Mouse (Mus musculus) CH12.LX (cell line): Measurements from ENCODE around the gene Smad6. TPM values are rescaled to one million over a fixed set of nuclear protein-coding genes. Genes with fewer than 3 reads are reported as not detected.

Experiments
- DNase-seq: peaks from one replicate; pipeline ENCODE4 v3.0.0-alpha.2; 2013; ENCODE audit errors: extremely low read depth
- H3K27ac ChIP-seq: 2 replicates; pipeline ENCODE4 v1.5.1; 2012; ENCODE audit warnings: low read depth, mild to moderate bottlenecking, control low read depth, moderate library complexity; ENCODE audit not compliant: insufficient read depth
- H3K27me3 ChIP-seq: replicated peaks from 2 replicates; pipeline ENCODE3; 2012; ENCODE audit warnings: inconsistent platforms
- H3K36me3 ChIP-seq, 2 experiments: replicated peaks in 1 of 2; 2 replicates each; pipeline versions ENCODE3 to v1.6.1; 2012; ENCODE audit warnings: inconsistent platforms in 1 of 2, low read length in 1 of 2, mild to moderate bottlenecking in 1 of 2, mixed read lengths in 1 of 2, moderate library complexity in 1 of 2; ENCODE audit not compliant: control insufficient read depth in 1 of 2, insufficient read depth in 1 of 2
- H3K4me1 ChIP-seq, 2 experiments: 2 replicates each; pipeline ENCODE4 v1.6.1; 2012; ENCODE audit warnings: inconsistent platforms in 1 of 2, moderate library complexity in 1 of 2; ENCODE audit not compliant: insufficient read depth in 2 of 2, control insufficient read depth in 1 of 2
- H3K4me2 ChIP-seq: 2 replicates; pipeline ENCODE4 v1.6.1; 2012; ENCODE audit warnings: low read depth, mild to moderate bottlenecking, control low read depth; ENCODE audit not compliant: poor library complexity, insufficient read depth, severe bottlenecking
- H3K4me3 ChIP-seq, 3 experiments: fragments of 150-350 bp in 1 of 3; sonication (generic) in 1 of 3; replicated peaks in 1 of 3; 2 replicates each; pipeline versions ENCODE3 to v1.5.1; 2011 to 2012; ENCODE audit warnings: low read depth in 2 of 3, low read length in 2 of 3, mild to moderate bottlenecking in 2 of 3, moderate library complexity in 2 of 3, control low read depth in 1 of 3, improper control_type of control experiment in 1 of 3, inconsistent platforms in 1 of 3, mixed read lengths in 1 of 3; ENCODE audit not compliant: poor library complexity in 1 of 3
- H3K79me2 ChIP-seq: replicated peaks from 2 replicates; pipeline ENCODE4 v1.6.1; 2012; ENCODE audit warnings: mild to moderate bottlenecking, moderate library complexity; ENCODE audit not compliant: control insufficient read depth, poor library complexity, insufficient read depth, severe bottlenecking; ENCODE audit errors: extremely low read depth
- H3K9ac ChIP-seq: 2 replicates; pipeline ENCODE4 v1.6.1; 2012; ENCODE audit warnings: low read depth, mild to moderate bottlenecking, control low read depth, moderate library complexity; ENCODE audit not compliant: insufficient read depth
- H3K9me3 ChIP-seq: replicated peaks from 2 replicates; pipeline ENCODE3; 2012; ENCODE audit warnings: low read length, inconsistent platforms, mixed read lengths
- CTCF ChIP-seq, 2 experiments: IDR thresholded peaks in 1 of 2; conservative IDR thresholded peaks in 1 of 2; 2 replicates each; pipeline ENCODE4 v1.5.1; 2011 to 2012; ENCODE audit warnings: low read depth in 2 of 2, low read length in 2 of 2, improper control_type of control experiment in 1 of 2, inconsistent platforms in 1 of 2, mild to moderate bottlenecking in 1 of 2, moderate library complexity in 1 of 2
- E2F4 ChIP-seq: IDR thresholded peaks from 2 replicates; pipeline ENCODE4 v1.6.1; 2011; ENCODE audit warnings: low read depth, low read length, improper control_type of control experiment; ENCODE audit not compliant: insufficient replicate concordance
- GABPA ChIP-seq: IDR thresholded peaks from 2 replicates; pipeline ENCODE4 v1.6.1; 2012; ENCODE audit warnings: low read depth, low read length, improper control_type of control experiment, inconsistent platforms; ENCODE audit not compliant: insufficient replicate concordance
- HCFC1 ChIP-seq: IDR thresholded peaks from 2 replicates; pipeline ENCODE4 v1.6.1; 2012; ENCODE audit warnings: low read depth, mild to moderate bottlenecking, inconsistent platforms, low read length, improper control_type of control experiment
- IRF4 ChIP-seq: IDR thresholded peaks from 2 replicates; pipeline ENCODE4 v1.6.1; 2014; ENCODE audit warnings: low read depth, mild to moderate bottlenecking, inconsistent platforms, low read length, improper control_type of control experiment
- JUN ChIP-seq: IDR thresholded peaks from 2 replicates; pipeline ENCODE4 v1.6.1; 2011; ENCODE audit warnings: low read depth, mild to moderate bottlenecking, low read length, improper control_type of control experiment, moderate library complexity; ENCODE audit not compliant: insufficient read depth
- KAT2A ChIP-seq: IDR thresholded peaks from 2 replicates; pipeline ENCODE4 v1.6.1; 2012; ENCODE audit warnings: low read length, improper control_type of control experiment, inconsistent platforms; ENCODE audit not compliant: insufficient replicate concordance
- MAX ChIP-seq: IDR thresholded peaks from 2 replicates; pipeline ENCODE4 v1.6.1; 2011; ENCODE audit warnings: low read length, improper control_type of control experiment
- MAZ ChIP-seq: IDR thresholded peaks from 2 replicates; pipeline ENCODE4 v1.6.1; 2012; ENCODE audit warnings: low read depth, mild to moderate bottlenecking, inconsistent platforms, low read length, improper control_type of control experiment, moderate library complexity
- MXI1 ChIP-seq: IDR thresholded peaks from 2 replicates; pipeline ENCODE4 v1.6.1; 2011; ENCODE audit warnings: mild to moderate bottlenecking, low read depth, low read length, improper control_type of control experiment
- NELFE ChIP-seq: IDR thresholded peaks from 2 replicates; pipeline ENCODE4 v1.6.1; 2011; ENCODE audit warnings: low read depth, low read length, improper control_type of control experiment
- NRF1 ChIP-seq: IDR thresholded peaks from 2 replicates; pipeline ENCODE4 v1.6.1; 2014; ENCODE audit warnings: low read depth, mild to moderate bottlenecking, inconsistent platforms, low read length, improper control_type of control experiment, moderate library complexity
- POLR2A ChIP-seq: IDR thresholded peaks from 2 replicates; pipeline ENCODE4 v1.6.1; 2011; ENCODE audit warnings: low read depth, mild to moderate bottlenecking, improper control_type of control experiment, low read length
- POLR2AphosphoS2 ChIP-seq: IDR thresholded peaks from 2 replicates; pipeline ENCODE4 v1.6.1; 2011; ENCODE audit warnings: low read depth, low read length, improper control_type of control experiment
- RAD21 ChIP-seq: IDR thresholded peaks from 2 replicates; pipeline ENCODE4 v1.6.1; 2011; ENCODE audit warnings: low read depth, mild to moderate bottlenecking, low read length, improper control_type of control experiment, moderate library complexity
- RCOR1 ChIP-seq: conservative IDR thresholded peaks from 2 replicates; pipeline ENCODE4 v1.6.1; 2012; ENCODE audit warnings: low read depth, mild to moderate bottlenecking, inconsistent platforms, low read length, improper control_type of control experiment
- SIN3A ChIP-seq: IDR thresholded peaks from 2 replicates; pipeline ENCODE4 v1.6.1; 2012; ENCODE audit warnings: low read length, improper control_type of control experiment, inconsistent platforms
- SMC3 ChIP-seq: IDR thresholded peaks from 2 replicates; pipeline ENCODE4 v1.6.1; 2011; ENCODE audit warnings: low read depth, low read length, improper control_type of control experiment
- TBP ChIP-seq: conservative IDR thresholded peaks from 2 replicates; pipeline ENCODE4 v1.6.1; 2011; ENCODE audit warnings: low read depth, low read length, improper control_type of control experiment
- TCF12 ChIP-seq: IDR thresholded peaks from 2 replicates; pipeline ENCODE4 v1.6.1; 2014; ENCODE audit warnings: low read depth, mild to moderate bottlenecking, inconsistent platforms, low read length, improper control_type of control experiment
- UBTF ChIP-seq: IDR thresholded peaks from 2 replicates; pipeline ENCODE4 v1.6.1; 2012; ENCODE audit warnings: low read depth, mild to moderate bottlenecking, inconsistent platforms, low read length, improper control_type of control experiment, moderate library complexity
- USF1 ChIP-seq: IDR thresholded peaks from 2 replicates; pipeline ENCODE4 v1.6.1; 2014; ENCODE audit warnings: low read depth, mild to moderate bottlenecking, inconsistent platforms, low read length, improper control_type of control experiment
- USF2 ChIP-seq: conservative IDR thresholded peaks from 2 replicates; pipeline ENCODE4 v1.6.1; 2011; ENCODE audit warnings: low read depth, low read length, improper control_type of control experiment
- ZC3H11A ChIP-seq: IDR thresholded peaks from 2 replicates; pipeline ENCODE4 v1.6.1; 2012; ENCODE audit warnings: low read depth, mild to moderate bottlenecking, inconsistent platforms, low read length, improper control_type of control experiment
- ZKSCAN1 ChIP-seq: IDR thresholded peaks from 2 replicates; pipeline ENCODE4 v1.6.1; 2012; ENCODE audit warnings: low read depth, inconsistent platforms, low read length, improper control_type of control experiment, borderline replicate concordance
- ZMIZ1 ChIP-seq: IDR thresholded peaks from 2 replicates; pipeline ENCODE4 v1.6.1; 2012; ENCODE audit warnings: low read depth, mild to moderate bottlenecking, inconsistent platforms, low read length, improper control_type of control experiment
- ZNF384 ChIP-seq: IDR thresholded peaks from 2 replicates; pipeline ENCODE4 v1.6.1; 2012; ENCODE audit warnings: low read depth, low read length, improper control_type of control experiment, inconsistent platforms
- dilution Hi-C: fragments of 300-500 bp; cut with MboI; formaldehyde crosslinking; loops from 2 replicates; pipeline ENCODE4 v1.14.3; 2020; ENCODE audit warnings: low sequenced_read_pairs; ENCODE audit not compliant: extremely low pct_unique_long_range_greater_than_20kb, extremely low pct_ligation_motif_present
- in situ Hi-C: fragments of 300-500 bp; cut with MboI; formaldehyde crosslinking; loops from 3 replicates; pipeline ENCODE4 v1.14.3; 2019; ENCODE audit warnings: low sequenced_read_pairs, low pct_ligation_motif_present, low pct_unique_long_range_greater_than_20kb, mixed read lengths
- polyA plus RNA-seq: library from polyadenylated mRNA; unstranded; fragments of >175 nt; gene quantifications from 2 replicates; pipeline ENCODE4 v1.2.1, GENCODE M21; 2012; ENCODE audit warnings: low read depth; ENCODE audit not compliant: insufficient read length
- total RNA-seq, 2 experiments: library from RNA; depleted of rRNA; stranded (reverse); fragments of 300-350 nt in 1 of 2; fragments of >200 nt in 1 of 2; gene quantifications; 2 replicates each; pipeline ENCODE4 v1.2.3; 2012 to 2014

Smad6 gene
- total and polyA plus RNA-seq, 3 experiments, result not detected

DNA sequence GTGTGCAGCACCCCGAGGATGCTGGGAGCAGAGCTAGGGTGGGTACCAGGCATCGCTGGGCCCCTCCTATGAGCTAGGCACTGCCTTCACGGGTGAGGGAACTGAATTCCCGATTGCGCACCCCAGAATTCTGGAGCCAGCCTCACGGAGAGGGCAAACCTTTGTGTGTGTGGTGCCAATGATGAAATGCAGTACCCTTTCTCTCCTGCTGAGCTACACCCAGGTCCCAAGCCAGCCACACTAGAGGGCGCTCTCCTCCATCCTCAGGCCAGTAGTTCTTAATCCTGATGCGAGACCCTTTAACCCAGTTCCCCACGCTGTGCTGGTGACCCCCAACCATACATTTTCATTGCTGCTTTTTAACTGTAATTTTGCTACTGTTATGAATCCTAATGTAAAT, 65.8 kb downstream of the Smad6 start:
- H3K27ac ChIP-seq, result no peak overlapping the region
- no peak overlapping the region for H3K4me2 ChIP-seq
- H3K36me3 ChIP-seq, result no peaks in the 10 kb centered on the region
- no peaks in the 10 kb centered on the region for H3K4me1 ChIP-seq
- in situ Hi-C loops, result no loop called here
- no peaks in the 10 kb centered on the region for H3K9me3 ChIP-seq
- H3K4me3 ChIP-seq, result no peak overlapping the region
- H3K9ac ChIP-seq, result no peak overlapping the region
- dilution Hi-C loops, result no loop called here
- DNase-seq, result peak; percentile 57
- H3K79me2 ChIP-seq, result no peaks in the 10 kb centered on the region
- peaks cover 6% of the 10 kb centered on the region for H3K27me3 ChIP-seq
- TF ChIP-seq MAZ (no peak), TBP (no peak), MAX (no peak), IRF4 (no peak), POLR2A (no peak), CTCF (conservative IDR thresholded peaks at IDR 0.05 in 1 of 2, IDR thresholded peaks at IDR 0.05 in 1 of 2; ENCODE audit: low read depth in 2 of 2, low read length in 2 of 2) (peak; percentile 83 to 91), USF2 (no peak), GABPA (no peak), ZKSCAN1 (no peak), ZMIZ1 (no peak), MXI1 (no peak), KAT2A (no peak), TCF12 (no peak), ZC3H11A (no peak), NELFE (no peak), RCOR1 (no peak), UBTF (no peak), SMC3 (peak; percentile 45), NRF1 (no peak), POLR2AphosphoS2 (no peak), RAD21 (peak; percentile 49), SIN3A (no peak)

DNA sequence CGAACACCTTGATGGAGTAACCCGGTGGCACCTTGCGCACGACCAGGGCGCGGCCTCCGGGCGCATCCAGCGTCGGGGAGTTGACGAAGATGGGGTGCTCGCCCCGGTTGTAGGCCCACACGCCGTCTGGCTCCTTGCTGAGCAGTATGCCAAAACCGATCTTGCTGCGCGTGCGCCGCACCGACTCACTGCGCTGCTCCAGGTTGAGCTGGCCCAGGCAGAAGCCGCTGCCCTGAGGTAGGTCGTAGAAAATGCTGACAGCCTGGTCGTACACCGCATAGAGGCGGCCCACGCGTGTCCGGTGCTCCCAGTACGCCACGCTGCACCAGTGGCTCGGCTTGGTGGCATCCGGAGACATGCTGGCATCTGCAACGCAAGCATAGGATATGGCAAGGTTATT, 68.2 kb downstream of the Smad6 start:
- Histone ChIP-seq H3K9me3 (no peaks in the 10 kb centered on the region), H3K4me1 (no peaks in the 10 kb centered on the region)
- dilution Hi-C loops, result no loop called here
- TF ChIP-seq ZC3H11A, result no peak
- no peak for TF ChIP-seq RCOR1
- TF ChIP-seq JUN, result no peak
- TF ChIP-seq SMC3, result no peak
- no peak for TF ChIP-seq MAZ
- no peak for TF ChIP-seq MXI1
- TF ChIP-seq CTCF (conservative IDR thresholded peaks at IDR 0.05 in 1 of 2, IDR thresholded peaks at IDR 0.05 in 1 of 2; ENCODE audit: low read depth in 2 of 2, low read length in 2 of 2), result no peak
- TF ChIP-seq HCFC1, result no peak
- TF ChIP-seq SIN3A, result no peak
- no peak for TF ChIP-seq USF2
- no peak for TF ChIP-seq UBTF
- TF ChIP-seq MAX, result no peak
- TF ChIP-seq E2F4, result no peak
- no peak for TF ChIP-seq ZNF384
- TF ChIP-seq USF1, result no peak
- TF ChIP-seq, all 38 proteins: peak for 0
- H3K4me2 ChIP-seq, result no peak overlapping the region
- H3K9ac ChIP-seq, result no peak overlapping the region
- no peaks in the 10 kb centered on the region for H3K36me3 ChIP-seq
- no peak for DNase-seq
- H3K27ac ChIP-seq, result no peak overlapping the region
- H3K79me2 ChIP-seq, result no peaks in the 10 kb centered on the region
- H3K27me3 ChIP-seq, result peaks cover 6% of the 10 kb centered on the region
- H3K4me3 ChIP-seq, result no peak overlapping the region
- in situ Hi-C loops, result no loop called here
